Mouse (Mus musculus) spleen, adult 2 months (tissue): Measurements from ENCODE around the gene Taar1. TPM values are rescaled to one million over a fixed set of nuclear protein-coding genes. Genes with fewer than 3 reads are reported as not detected.
A peak's percentile ranks its signal among the peaks of the same experiment; 100 is the strongest.

ENCODE experiments used
- DNase-seq, 2 experiments: peaks; one replicate each; pipeline versions ENCODE4 v3.0.0 to v3.0.0-alpha.2; 2012 to 2021; ENCODE audit warnings: low spot score in 2 of 2, low read depth in 1 of 2
- H3K27ac ChIP-seq: fragments of 200-500 bp; 2 replicates; pipeline ENCODE4 v1.5.1; 2012; ENCODE audit warnings: low read length, inconsistent platforms; ENCODE audit not compliant: insufficient read depth
- H3K27me3 ChIP-seq: fragments of 200-500 bp; 2 replicates; pipeline ENCODE4 v1.6.1; 2012; ENCODE audit warnings: mild to moderate bottlenecking, moderate library complexity, low read length, inconsistent platforms; ENCODE audit not compliant: control insufficient read depth, insufficient read depth
- H3K36me3 ChIP-seq: fragments of 200-500 bp; 2 replicates; pipeline ENCODE4 v1.6.1; 2012; ENCODE audit warnings: mild to moderate bottlenecking, low read length, inconsistent platforms; ENCODE audit not compliant: control insufficient read depth, insufficient read depth
- H3K4me1 ChIP-seq: fragments of 200-500 bp; 2 replicates; pipeline ENCODE4 v1.6.1; 2011; ENCODE audit warnings: inconsistent platforms; ENCODE audit not compliant: control insufficient read depth, insufficient read depth, insufficient read length
- H3K4me3 ChIP-seq: fragments of 200-500 bp; 2 replicates; pipeline ENCODE4 v1.5.1; 2011; ENCODE audit warnings: mild to moderate bottlenecking, inconsistent platforms; ENCODE audit not compliant: insufficient read depth, insufficient read length; ENCODE audit errors: extremely low read depth
- CTCF ChIP-seq: fragments of 200-500 bp; IDR thresholded peaks from 2 replicates; pipeline ENCODE4 v1.5.1; 2011; ENCODE audit warnings: mild to moderate bottlenecking, inconsistent platforms; ENCODE audit not compliant: insufficient read depth, insufficient read length, insufficient replicate concordance; ENCODE audit errors: extremely low read depth
- POLR2A ChIP-seq: fragments of 200-500 bp; IDR thresholded peaks from 2 replicates; pipeline ENCODE4 v1.6.1; 2011; ENCODE audit warnings: low read depth, low read length, inconsistent platforms
- WGBS: fragments of 180-500 bp; shearing (Covaris S2); methylation state at CpG from one replicate; pipeline ENCODE4 v1.1.7; 2018; 5-methylcytosine and 5-hydroxymethylcytosine counted together
- polyA plus RNA-seq: library from polyadenylated mRNA; depleted of rRNA; stranded (reverse); fragments of >200 nt; gene quantifications from 2 replicates; pipeline ENCODE4 v1.2.3, GENCODE M21; 2012

Gene Taar1
- polyA plus RNA-seq, 1 experiment: not detected

DNA sequence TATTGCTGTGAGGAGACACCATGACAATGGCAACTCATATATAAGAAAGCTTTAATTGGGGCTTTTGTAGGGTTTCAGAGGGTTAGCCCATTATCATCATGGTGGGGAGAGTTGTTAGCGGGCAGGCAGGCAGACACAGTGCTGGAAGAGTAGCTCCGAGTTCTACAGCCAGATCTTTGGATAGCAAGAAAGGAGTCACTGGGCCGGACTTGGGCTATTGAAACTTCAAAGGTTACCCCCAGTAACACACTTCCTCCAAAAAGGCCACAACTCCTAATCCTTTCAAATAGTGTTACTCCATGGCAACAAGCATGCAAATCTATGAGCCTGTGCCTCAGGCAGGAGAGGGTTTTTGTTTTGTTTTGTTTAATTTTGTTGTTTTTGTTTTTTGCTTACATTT is 19.0 kb upstream of the Taar1 start:
- no peak for TF ChIP-seq POLR2A
- TF ChIP-seq CTCF: no peak

DNA sequence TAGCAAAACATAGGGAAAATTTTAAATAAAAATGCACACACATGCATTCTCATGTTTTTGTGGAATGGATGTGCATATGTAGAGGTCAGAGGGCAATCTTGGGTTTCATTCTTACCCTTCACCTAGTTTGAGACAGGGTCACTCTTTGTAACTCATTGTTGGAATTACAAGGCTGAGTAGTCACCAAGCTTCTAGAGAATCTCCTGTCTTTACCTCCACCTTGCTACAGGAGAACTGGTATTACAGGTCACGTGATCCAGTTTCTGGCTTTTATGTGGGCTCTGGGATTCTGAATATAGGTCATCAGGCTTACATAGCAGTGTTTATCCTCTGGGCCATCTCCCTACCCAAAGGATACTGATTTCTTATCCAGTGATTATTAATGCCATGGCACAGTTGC is 14.5 kb upstream of the Taar1 start:
- H3K36me3 ChIP-seq: no peaks in the 10 kb centered on the region
- H3K4me3 ChIP-seq: no peak overlapping the region
- no peaks in the 10 kb centered on the region for H3K4me1 ChIP-seq
- H3K27ac ChIP-seq: no peak overlapping the region
- no peak for TF ChIP-seq POLR2A
- TF ChIP-seq CTCF: no peak
- DNase-seq: no peak
- 78% methylated on average over 1 of the region's 1 CpGs for WGBS
- no peaks in the 10 kb centered on the region for H3K27me3 ChIP-seq

More for the DNA sequence above, 19.0 kb upstream of the Taar1 start:
- no peak overlapping the region for H3K27ac ChIP-seq
- H3K4me3 ChIP-seq: no peak overlapping the region
- 86% methylated on average over 3 of the region's 3 CpGs for WGBS
- no peaks in the 10 kb centered on the region for H3K4me1 ChIP-seq
- H3K27me3 ChIP-seq: no peaks in the 10 kb centered on the region
- DNase-seq: no peak
- no peaks in the 10 kb centered on the region for H3K36me3 ChIP-seq

GRCm38 (mm10) chr10:23922468-23922867 is 2.3 kb downstream of the Taar1 start:
- Histone ChIP-seq H3K4me1 (no peaks in the 10 kb centered on the region), H3K27ac (no peak overlapping the region), H3K27me3 (no peaks in the 10 kb centered on the region), H3K36me3 (no peaks in the 10 kb centered on the region), H3K4me3 (no peak overlapping the region)
- DNase-seq: no peak
- TF ChIP-seq CTCF: no peak
- no peak for TF ChIP-seq POLR2A
- 86% methylated on average over 3 of the region's 3 CpGs for WGBS

DNA sequence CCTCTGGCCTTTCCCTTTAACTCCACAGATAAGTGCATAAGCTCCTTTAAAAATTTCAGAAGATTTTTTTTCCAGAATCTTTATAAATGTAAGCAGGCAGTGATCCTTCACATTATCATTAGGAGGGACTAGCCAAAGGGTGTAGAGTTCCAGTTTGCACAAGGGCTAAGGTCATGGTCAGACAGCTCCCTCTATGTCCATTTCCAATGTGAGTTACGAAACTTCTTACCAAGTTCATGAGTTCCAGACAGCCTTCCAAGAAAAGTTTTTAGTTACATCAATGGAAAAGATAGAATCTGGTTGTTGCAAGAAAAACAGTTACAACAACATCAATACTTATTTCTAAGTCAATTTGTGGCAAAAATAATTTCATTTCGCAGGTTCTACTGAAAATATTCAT is 3.8 kb downstream of the Taar1 start:
- no peaks in the 10 kb centered on the region for H3K4me1 ChIP-seq
- no peak overlapping the region for H3K27ac ChIP-seq
- no peaks in the 10 kb centered on the region for H3K27me3 ChIP-seq
- TF ChIP-seq CTCF (no peak), POLR2A (no peak)
- no peak overlapping the region for H3K4me3 ChIP-seq
- WGBS: 79% methylated on average over 2 of the region's 2 CpGs
- DNase-seq: no peak
- no peaks in the 10 kb centered on the region for H3K36me3 ChIP-seq

DNA sequence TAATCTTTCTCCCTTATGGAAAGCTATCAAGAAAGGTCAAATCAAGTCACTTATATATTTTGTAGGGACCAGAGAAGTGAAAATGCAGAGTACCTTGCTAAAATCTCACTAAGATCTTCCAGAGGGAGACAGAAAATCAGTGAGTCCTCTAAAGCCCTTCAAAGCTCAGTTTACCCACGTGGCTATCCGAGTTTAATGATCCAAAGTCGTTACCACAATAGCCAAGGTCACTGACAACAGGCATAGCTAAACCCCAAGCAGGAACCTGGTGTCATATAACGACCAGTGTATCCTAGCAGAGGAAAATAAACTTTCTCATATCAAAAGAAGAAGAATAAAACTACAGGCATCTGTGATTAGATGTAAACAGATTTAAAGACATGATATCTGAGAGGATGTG is 17.5 kb downstream of the Taar1 start:
- Histone ChIP-seq H3K27ac (no peak overlapping the region), H3K27me3 (no peaks in the 10 kb centered on the region), H3K4me1 (no peaks in the 10 kb centered on the region), H3K4me3 (no peak overlapping the region), H3K36me3 (no peaks in the 10 kb centered on the region)
- 58% methylated on average over 4 of the region's 4 CpGs for WGBS
- DNase-seq: no peak
- TF ChIP-seq CTCF (no peak), POLR2A (no peak)

- Histone ChIP-seq H3K4me1 (no peaks in the 10 kb centered on the region), H3K4me3 (no peak within 1 kb of the TSS), H3K27me3 (no peaks in the 10 kb centered on the region), H3K27ac (no peak within 1 kb of the TSS), H3K36me3 (no peaks in the 10 kb centered on the region)
- 83% methylated on average over 6 of the region's 6 CpGs for WGBS
- no peak for DNase-seq
- TF ChIP-seq CTCF (no peak), POLR2A (no peak)
Measured at GRCm38 (mm10) chr10:23938312-23938711, 18.2 kb downstream of the Taar1 start, which contains the start of gene Taar2. Taar2 (plus strand) TSS chr10:23938572.

DNA sequence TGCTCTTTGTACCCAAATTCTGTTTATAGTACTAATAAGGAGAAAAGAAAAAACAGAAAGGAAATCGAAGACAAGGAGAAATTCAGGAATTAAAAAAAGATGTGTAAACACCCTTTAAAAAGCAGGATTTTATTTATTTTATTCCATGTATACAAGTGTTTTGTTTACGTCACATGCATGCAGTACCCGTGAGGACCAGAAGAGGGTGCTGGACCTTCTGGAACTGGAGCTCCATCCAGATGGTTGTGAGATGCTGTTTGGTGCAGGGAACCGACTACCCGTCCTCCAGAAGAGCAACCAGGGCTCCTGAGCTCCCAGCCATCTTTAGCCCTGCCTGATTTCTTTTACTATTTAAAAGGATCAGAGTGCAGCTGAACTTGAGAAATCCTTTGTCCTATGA is 22.3 kb downstream of the Taar1 start:
- no peak for DNase-seq
- Histone ChIP-seq H3K27me3 (no peaks in the 10 kb centered on the region), H3K36me3 (no peaks in the 10 kb centered on the region), H3K27ac (no peak overlapping the region), H3K4me1 (no peaks in the 10 kb centered on the region), H3K4me3 (no peak overlapping the region)
- 81% methylated on average over 5 of the region's 5 CpGs for WGBS
- TF ChIP-seq CTCF (0 out of 2 replicates have a peak, but pooled peaks have one; percentile 4), POLR2A (no peak)

DNA sequence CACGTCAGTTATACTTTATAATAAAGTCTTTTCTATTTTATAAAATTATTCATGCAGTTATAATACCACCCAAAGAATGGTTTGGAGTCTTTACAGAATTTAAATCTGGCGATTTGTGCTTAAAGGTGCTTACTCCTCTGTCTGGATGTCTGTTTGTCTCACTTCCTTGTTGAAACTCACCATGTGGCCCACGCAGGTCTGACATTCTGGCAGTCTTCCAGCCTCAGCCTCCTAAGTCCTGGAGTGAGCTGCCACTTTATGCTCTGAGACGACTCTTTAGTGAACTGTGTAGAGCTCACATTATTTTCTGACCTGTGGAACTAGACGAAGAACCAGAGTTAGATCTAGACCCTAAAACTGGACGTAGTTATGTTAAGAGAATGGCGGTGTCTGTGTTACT is 27.9 kb downstream of the Taar1 start:
- no peak overlapping the region for H3K4me3 ChIP-seq
- no peaks in the 10 kb centered on the region for H3K27me3 ChIP-seq
- H3K36me3 ChIP-seq: no peaks in the 10 kb centered on the region
- TF ChIP-seq CTCF (no peak), POLR2A (no peak)
- no peak for DNase-seq
- 54% methylated on average over 7 of the region's 7 CpGs for WGBS
- H3K27ac ChIP-seq: no peak overlapping the region
- no peaks in the 10 kb centered on the region for H3K4me1 ChIP-seq
